Mouse (Mus musculus) adrenal gland, postnatal 10 days (tissue): ENCODE data around the gene Ano5. TPM values are rescaled to one million over a fixed set of nuclear protein-coding genes. Genes with fewer than 3 reads are reported as not detected.
A peak's percentile ranks its signal among the peaks of the same experiment; 100 is the strongest.

Source experiments
- DNase-seq: peaks from one replicate; pipeline ENCODE4 v3.0.0; 2021; ENCODE audit warnings: mixed read lengths
- long read RNA-seq, 2 experiments: library from polyadenylated mRNA; stranded (forward); transcript quantifications; one replicate each; pipeline ENCODE4 v2.0.0; 2021
- total RNA-seq, 2 experiments: library from RNA; stranded (reverse); gene quantifications; 2 replicates each; pipeline ENCODE4 v1.2.3; 2021

Gene Ano5
- total RNA-seq, result 1 to 10 TPM in 1 of 2 experiments, under 1 TPM in 1; 0.84 to 2.5 TPM
- long read RNA-seq, experiment 1, result 0 reads
- long read RNA-seq, experiment 2, result 0 reads

DNA sequence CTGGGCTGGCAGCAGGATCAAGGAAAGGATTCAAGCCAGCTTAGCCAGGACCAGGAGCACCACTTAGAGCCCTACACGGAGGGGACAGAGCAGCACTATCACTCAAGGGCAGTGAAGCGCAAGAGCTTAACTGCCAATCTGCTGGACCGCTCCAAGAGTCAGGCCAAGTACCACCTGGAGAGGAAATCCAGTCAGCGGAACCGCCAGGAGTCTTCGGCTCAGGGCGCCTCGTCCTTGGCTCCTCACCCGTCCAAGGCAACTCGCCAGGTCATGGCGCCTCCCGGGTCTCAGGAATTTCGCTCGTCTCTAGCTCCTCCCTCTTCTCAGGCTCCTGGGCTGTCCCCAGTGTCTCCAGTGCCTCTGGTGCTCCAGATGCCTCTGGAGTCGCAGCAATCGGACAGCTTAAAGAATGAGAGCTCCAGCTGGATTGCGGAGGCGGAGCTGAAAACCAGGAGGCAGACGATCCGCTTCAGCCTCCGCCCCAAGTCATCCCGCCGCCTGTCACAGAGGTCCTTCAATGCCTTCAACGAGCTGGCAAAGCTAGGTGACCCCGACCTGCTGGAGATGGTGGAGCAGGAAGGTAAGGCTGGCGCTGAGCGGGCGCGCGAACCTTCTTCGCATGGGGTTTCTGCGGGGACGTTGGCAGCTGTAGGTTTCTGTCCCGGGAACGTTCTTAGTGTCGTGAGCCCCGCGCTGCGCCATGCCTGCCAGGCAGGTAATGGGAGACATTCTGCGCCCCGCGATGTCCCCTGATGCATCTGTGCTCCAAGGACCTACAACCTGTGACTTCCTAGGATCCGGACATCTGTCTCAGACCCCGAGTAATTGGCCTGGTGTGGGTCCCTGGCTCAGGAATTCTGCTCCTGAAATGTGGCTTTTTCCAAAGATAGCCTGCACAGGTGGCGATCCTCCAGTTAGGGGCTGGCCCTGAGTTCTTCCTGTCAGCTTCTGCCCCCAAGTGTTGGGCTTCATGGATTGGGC, at the start of gene Ano5:
Gene Ano5 (plus strand): TSS at position 359 of the 981 bp plus-strand sequence.
- peak; percentile 43 for DNase-seq

DNA sequence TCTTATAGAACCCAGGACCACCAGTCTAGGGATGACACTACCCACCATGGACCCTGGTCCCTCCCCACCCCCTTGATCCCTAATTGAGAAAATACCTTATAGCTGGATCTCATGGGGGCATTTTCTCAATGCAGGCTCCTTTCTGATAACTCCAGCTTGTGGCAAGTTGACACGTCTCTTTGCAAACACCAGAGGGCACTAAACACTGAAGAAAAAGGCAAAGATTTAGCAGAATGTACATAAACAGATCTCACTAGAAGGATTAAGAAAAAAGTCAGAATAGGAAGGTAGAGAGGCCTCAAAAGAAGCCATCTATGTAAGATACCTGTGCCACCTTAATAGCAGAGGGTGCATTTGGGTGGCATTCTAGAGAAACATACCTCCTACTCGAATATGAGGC, 11.4 kb upstream of the Ano5 start:
- no peak for DNase-seq

DNA sequence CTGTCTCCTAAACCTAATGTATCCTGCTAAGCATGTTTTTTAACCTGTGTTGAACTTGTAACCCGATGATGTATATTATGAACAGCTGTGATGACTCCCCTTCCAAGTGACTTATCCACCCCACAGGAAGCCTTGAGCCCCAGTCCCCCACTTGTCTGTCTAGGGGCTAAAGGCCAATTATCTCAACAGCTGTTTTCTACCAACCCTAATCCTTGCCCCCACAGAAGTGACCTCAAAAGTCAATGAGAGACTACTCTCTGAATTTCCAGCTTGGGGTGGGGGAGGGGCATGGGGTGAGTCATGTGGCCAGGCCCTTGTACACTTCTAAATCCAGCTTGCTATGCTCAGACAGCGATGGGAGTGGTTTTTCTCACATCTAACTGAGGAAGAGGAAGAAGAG, 6.9 kb upstream of the Ano5 start:
- no peak for DNase-seq

DNA sequence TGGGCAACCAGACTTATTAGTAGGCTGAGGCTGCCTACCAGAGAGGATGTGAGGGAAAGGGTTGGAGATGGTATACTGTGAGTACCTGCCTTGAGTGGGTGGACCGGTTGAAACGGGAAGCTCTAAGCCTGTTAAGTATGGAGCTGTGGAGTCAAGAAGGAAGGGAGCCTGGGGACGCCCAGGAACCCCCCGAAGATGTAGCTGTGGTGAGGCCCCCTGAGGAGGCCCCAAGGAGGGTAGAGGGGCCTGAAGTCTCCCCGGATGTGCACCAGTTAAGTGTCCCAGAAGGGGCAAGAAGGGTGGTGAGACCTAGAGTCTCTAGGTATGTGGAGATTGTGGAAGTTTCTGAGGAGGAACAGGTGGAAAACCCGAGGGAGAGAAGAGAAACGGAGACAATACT, 682 bp upstream of the Ano5 start:
- no peak for DNase-seq

DNA sequence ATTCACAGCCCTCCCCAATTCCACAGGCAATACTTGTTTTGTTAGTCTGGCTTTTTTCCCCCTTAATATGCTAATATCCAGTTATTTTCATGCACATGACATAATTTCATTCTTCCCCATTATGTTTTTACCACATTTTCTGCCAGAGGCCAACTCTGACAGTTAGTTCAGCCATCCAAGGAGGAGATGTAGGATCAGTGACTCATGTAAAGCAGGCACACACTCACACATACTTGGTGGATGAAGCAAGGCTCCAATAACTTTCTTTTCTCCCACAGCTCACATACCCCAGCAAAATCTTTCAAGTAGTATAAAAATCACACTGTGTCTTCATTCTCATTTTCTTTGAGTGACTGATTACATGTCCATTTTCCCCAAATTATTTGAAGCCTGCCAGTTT, 28.5 kb downstream of the Ano5 start:
- no peak for DNase-seq

DNA sequence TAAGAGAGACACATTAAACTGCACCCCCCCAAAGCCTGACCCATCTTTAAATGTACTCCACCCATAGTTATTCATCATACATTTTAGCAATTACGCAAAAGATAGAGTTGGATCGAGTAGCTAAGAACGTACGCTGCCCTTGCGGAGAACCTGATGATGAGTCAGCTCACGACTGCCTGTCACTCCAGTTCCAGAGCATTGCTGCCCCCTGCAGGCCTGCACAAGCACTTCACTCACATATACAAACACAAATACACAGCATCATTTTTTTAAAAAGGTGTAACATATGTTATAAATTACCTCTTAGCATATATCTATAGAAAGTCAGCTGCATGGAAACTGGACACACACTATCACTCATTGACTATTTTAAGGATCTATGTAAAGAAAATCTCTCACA, 29.9 kb downstream of the Ano5 start:
- peak; percentile 30 for DNase-seq

DNA sequence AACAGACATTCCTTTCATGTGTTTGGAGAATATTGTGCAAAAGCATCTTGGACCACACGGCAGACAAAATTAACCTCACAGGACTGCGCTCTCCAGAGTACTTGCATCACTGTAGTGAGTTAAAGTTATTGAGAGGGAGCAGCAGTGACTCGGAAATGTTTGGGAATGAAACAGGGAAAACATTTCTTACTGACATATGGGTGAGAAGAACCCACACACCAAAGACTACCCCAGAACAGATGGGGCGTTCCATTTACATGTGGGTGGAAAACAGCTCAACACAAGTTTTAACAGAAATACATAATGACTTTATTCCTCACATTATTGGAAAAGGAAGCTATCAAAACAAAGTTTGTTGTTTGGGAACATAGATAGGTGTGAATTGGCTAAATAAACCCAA, 89.2 kb downstream of the Ano5 start:
- no peak for DNase-seq

- no peak for DNase-seq
These were observed 92.9 kb downstream of the Ano5 start for GRCm38 (mm10) chr7:51603741-51604140.

DNA sequence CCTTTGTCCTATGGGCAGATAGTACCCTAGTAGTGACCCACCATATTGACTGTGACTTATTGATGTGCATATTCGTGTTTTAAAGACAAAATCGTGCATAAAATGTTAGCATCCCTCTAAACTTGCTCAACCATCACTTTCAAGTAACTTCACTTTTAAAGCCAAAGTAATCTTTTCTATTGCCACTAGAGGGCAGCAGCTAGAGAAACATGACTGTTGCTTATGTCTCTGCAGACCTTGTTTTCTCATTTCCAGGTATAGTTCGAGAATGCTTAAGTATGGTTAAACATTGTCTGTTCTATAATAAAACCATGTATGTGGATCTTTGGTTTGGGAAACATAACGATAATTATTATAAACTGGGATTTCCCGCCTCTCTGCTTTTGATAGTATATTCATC, 103.6 kb downstream of the Ano5 start:
- DNase-seq, result no peak

DNA sequence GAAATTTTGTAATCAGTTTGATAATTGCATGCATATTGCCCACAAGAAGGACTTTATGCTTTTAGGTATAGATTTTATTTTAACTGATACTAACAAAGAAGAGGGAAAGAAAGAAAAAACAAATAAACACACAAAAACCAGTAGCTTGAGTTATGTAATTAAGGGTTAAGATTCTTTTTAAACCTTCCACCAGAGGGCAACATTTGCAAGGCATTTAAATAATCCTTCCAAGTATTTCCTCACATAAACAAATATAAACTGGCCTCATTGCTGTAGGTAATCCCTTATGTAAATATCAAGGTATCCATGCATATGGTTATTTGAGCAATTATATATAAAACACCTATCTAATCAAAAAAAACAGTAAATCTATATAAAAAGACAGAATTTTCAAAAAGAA, 107.1 kb downstream of the Ano5 start:
- DNase-seq, result no peak

DNA sequence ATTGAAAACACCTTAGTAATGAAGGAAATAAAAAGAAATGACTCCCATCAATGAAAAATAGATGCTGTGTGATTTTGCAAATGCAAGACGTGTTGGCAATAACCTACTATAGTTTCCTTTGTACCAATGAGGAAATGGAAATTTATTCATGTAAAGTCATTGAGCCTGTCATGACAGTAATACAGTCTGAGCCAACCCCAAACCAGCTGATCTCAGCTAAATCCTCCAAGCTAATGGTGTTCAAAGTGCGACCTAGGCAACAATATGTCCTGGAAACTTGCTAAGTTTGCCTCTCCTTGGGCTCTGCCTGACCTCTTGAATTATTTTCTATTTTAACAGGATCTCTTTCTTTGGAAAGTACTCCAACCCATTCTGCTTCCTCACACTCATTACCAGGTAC, 107.6 kb downstream of the Ano5 start:
- no peak for DNase-seq

GRCm38 (mm10) chr7:51619977-51620376, 109.1 kb downstream of the Ano5 start:
- no peak for DNase-seq

- peak; percentile 85 for DNase-seq
These were observed 110.9 kb downstream of the Ano5 start, which contains the start of gene Slc17a6 for GRCm38 (mm10) chr7:51621694-51622145. Gene Slc17a6, plus strand, starts transcription at chr7:51622006.

DNA sequence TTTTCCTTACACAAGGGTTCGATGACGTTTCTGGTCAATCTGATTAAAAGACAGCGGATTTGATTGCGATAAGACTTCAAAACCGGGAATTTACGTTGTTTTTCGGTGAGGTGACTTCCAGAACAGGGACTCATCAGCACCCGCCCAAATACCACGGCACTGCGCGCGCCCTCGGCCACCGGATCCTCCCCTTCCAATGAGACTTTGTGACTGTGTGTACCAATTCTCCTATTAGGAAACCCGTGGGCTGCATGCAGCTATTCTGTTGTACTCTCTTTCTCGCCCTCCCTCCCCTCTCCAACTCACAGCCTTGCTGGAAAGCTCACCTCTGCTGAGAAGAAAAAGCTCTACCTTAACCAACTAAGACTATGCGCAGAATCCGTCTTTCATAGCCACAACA, 111.4 kb downstream of the Ano5 start:
- no peak for DNase-seq

DNA sequence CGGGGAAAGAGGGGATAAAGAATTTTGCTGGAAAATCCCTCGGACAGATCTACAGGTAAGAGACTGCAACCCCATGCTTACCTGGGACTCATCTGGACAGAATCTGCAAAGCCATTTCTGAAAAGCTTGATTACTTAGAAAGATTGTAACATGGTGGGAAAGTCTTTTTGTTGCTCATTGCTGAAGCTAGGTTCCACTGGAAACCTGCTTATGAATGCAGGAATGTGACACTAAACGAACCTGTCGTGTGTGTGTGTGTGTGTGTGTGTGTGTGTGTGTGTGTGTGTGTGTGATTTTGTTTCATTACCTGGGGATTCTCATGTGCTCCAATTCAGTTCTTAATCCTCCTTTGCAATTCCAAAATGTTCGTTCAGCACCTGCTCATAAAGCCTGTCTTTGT, 111.8 kb downstream of the Ano5 start:
- no peak for DNase-seq

DNA sequence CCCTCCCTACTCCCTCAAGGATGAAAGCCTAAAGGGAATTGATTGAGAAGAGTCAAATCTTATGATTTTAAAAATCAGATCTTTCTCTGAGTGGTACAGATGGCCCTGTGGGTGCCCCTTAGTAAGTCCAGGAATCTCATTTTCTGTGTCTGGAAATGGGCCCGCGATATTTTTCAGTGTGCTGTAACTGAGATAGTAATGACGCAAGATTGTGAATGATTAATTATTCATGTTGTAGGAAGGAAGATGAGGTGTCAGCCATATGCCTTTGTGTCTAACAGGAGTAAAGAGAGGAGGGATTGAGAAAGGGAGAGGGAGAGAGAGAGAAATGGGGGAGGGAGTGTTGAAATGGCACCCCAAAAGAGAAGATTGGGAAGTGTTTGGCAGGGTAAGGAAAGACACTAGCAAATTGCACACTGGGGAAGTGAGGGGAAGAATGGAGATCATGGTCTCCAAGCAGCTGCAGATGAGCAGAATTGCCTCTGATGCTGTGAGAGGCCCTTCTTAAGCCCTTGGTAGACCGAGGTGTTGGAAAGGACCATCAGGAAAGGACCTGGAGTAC, 113.6 kb downstream of the Ano5 start:
- DNase-seq, result no peak

DNA sequence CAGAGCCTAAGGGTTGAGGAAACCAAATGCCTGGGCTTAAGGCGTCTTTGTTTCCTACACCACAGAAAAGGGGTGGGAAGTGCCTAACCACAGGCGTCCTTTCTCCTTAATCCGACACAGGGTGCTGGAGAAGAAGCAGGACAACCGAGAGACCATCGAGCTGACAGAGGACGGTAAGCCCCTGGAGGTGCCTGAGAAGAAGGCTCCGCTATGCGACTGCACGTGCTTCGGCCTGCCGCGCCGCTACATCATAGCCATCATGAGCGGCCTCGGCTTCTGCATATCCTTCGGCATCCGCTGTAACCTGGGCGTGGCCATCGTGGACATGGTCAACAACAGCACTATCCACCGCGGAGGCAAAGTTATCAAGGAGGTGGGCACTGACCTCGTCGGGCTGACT, 114.3 kb downstream of the Ano5 start:
- no peak for DNase-seq

DNA sequence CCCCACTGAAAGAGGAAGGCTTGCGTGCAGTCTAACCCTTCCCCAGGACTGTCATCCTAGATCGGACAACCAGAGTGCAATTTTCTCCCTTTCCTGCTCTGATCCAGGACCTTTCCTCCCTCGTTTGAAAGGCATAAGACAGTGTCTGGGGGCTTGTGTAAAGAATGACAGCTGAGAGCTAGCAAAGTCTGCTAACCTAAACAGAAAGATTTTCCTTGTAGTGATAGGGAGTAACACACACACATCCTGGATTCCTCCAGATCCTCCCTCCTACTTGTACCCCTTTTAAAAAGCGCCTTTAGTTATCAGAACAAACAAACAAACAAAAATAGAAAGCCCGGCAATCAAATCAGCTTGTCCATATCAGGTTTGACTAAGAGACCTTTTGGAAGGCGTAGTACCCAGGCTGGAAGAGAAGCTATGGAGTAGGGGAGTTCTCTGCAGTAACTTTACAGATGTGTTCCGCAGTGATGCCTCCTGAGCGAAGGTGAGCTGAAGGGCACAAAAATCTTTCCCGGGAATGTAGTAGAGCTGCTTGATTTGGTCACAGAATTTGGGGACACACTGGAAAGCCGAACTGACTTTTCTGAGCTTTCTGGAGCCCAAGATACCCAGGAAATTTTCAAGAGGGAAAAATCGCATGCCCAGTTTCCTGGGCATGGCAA, 114.9 kb downstream of the Ano5 start:
- DNase-seq, result no peak

DNA sequence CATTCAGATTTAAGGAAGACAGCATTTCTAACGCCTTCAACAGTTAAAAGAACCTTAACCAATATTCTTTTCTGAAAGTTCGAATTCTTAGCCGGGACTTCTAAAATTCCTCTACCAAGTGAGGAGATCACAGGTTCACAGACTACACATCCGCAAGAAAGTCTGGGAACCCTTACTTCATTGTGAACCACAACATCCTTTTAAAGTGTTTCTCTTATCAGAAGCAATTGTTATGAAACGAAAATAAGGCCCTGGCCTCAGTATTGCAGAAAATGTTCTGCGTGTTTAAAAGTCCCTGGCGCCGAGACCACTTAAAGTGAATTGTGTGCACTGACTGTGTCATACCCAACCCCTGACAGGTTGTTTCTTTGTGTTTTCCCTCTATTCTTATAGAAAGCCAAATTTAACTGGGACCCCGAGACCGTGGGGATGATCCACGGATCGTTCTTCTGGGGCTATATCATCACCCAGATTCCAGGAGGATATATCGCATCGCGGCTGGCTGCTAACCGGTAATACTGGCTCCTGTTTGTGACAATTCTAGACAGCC, 115.7 kb downstream of the Ano5 start:
- no peak for DNase-seq

- no peak for DNase-seq
These were observed 116.3 kb downstream of the Ano5 start for GRCm38 (mm10) chr7:51627001-51627631.

GRCm38 (mm10) chr7:51627666-51628065, 116.8 kb downstream of the Ano5 start:
- DNase-seq, result no peak

GRCm38 (mm10) chr7:51628349-51628748, 117.5 kb downstream of the Ano5 start:
- no peak for DNase-seq
